43 mouse cellular contexts compared by ENCODE assay signal in genomic region chr5:107415098-107415497, GRCm38 (mm10). TPM values are rescaled to one million over a fixed set of nuclear protein-coding genes. Genes with fewer than 3 reads are reported as not detected.
DNase-seq lines count a peak whose midpoint lies in the region; ATAC-seq and TF ChIP-seq lines count a peak whose summit lies in the region.
"Had no signal": no experiment of that assay in that cellular context is flagged by ENCODE, and none has a peak within 500 bp of the region (broad histone marks: within the 10 kb centered on the region; RNA-seq: fewer than 3 reads in every experiment).

No protein-coding gene starts in this region.

- no peaks in the 10 kb centered on the region for H3K36me3 ChIP-seq in forebrain, embryonic 15.5 days
- no peaks in the 10 kb centered on the region for H3K36me3 ChIP-seq in forebrain, embryonic 13.5 days (ENCODE audit: poor library complexity, severe bottlenecking)
- no peaks in the 10 kb centered on the region for H3K36me3 ChIP-seq in lung, postnatal 0 days (ENCODE audit: insufficient read depth, low read length)
- no peaks in the 10 kb centered on the region for H3K36me3 ChIP-seq in hindbrain, embryonic 10.5 days
- H3K36me3 ChIP-seq: embryonic facial prominence, embryonic 13.5 days; forebrain, embryonic 12.5 days; heart, embryonic 12.5 days; hindbrain, embryonic 15.5 days; limb, embryonic 13.5 days; lung, embryonic 15.5 days; midbrain, embryonic 12.5 days; neural tube, embryonic 12.5 days; stomach, embryonic 15.5 days had no signal

- ATAC-seq in forebrain, embryonic 15.5 days (replicated peaks) = no peak
- ATAC-seq in forebrain, embryonic 13.5 days = no peak
- no peak for ATAC-seq in lung, postnatal 0 days
- ATAC-seq: activated CD4-positive, CD25-positive, alpha-beta regulatory T cell, adult 4 months had no signal

- no peak for TF ChIP-seq EP300 in lung, postnatal 0 days (IDR thresholded peaks at IDR 0.05)

- no peak for TF ChIP-seq CTCF in lung, postnatal 0 days (IDR thresholded peaks at IDR 0.05)

- H3K27ac ChIP-seq in forebrain, embryonic 15.5 days (replicated peaks) = peak overlapping the region; percentile 41
- H3K27ac ChIP-seq in forebrain, embryonic 13.5 days = no peak overlapping the region
- H3K27ac ChIP-seq in lung, postnatal 0 days (ENCODE audit: low read length) = no peak overlapping the region
- H3K27ac ChIP-seq in hindbrain, embryonic 10.5 days = no peak overlapping the region
- H3K27ac ChIP-seq: embryonic facial prominence, embryonic 13.5 days; forebrain, embryonic 12.5 days; heart, adult 2 months; hindbrain, embryonic 15.5 days; limb, embryonic 13.5 days; lung, embryonic 15.5 days; midbrain, embryonic 12.5 days; neural tube, embryonic 12.5 days; stomach, embryonic 15.5 days had no signal

- H3K9ac ChIP-seq in forebrain, embryonic 15.5 days (replicated peaks) = no peak overlapping the region
- no peak overlapping the region for H3K9ac ChIP-seq in forebrain, embryonic 13.5 days
- no peak overlapping the region for H3K9ac ChIP-seq in lung, postnatal 0 days (replicated peaks; ENCODE audit: low read depth)
- H3K9ac ChIP-seq: embryonic facial prominence, embryonic 13.5 days; forebrain, embryonic 12.5 days; heart, embryonic 12.5 days; hindbrain, embryonic 15.5 days; limb, embryonic 13.5 days; lung, embryonic 15.5 days; midbrain, embryonic 12.5 days; neural tube, embryonic 12.5 days; stomach, embryonic 15.5 days had no signal

- intact Hi-C loops in heart, postnatal 25 days (cut with DNase I) = no loop called here

- H3K4me2 ChIP-seq in forebrain, embryonic 15.5 days (replicated peaks) = no peak overlapping the region
- no peak overlapping the region for H3K4me2 ChIP-seq in forebrain, embryonic 13.5 days
- no peak overlapping the region for H3K4me2 ChIP-seq in lung, postnatal 0 days (replicated peaks; ENCODE audit: low read depth, low read length)
- H3K4me2 ChIP-seq: embryonic facial prominence, embryonic 13.5 days; forebrain, embryonic 12.5 days; heart, embryonic 12.5 days; hindbrain, embryonic 15.5 days; limb, embryonic 13.5 days; liver, embryonic 11.5 days; lung, embryonic 15.5 days; midbrain, embryonic 12.5 days; neural tube, embryonic 12.5 days; stomach, embryonic 15.5 days had no signal

- H3K4me1 ChIP-seq in forebrain, embryonic 15.5 days = no peaks in the 10 kb centered on the region
- H3K4me1 ChIP-seq in forebrain, embryonic 13.5 days = no peaks in the 10 kb centered on the region
- H3K4me1 ChIP-seq in lung, postnatal 0 days (ENCODE audit: insufficient read depth, low read depth, low read length) = no peaks in the 10 kb centered on the region
- no peaks in the 10 kb centered on the region for H3K4me1 ChIP-seq in hindbrain, embryonic 10.5 days (replicated peaks)
- H3K4me1 ChIP-seq: forebrain, embryonic 12.5 days; heart, embryonic 12.5 days; hindbrain, embryonic 15.5 days; lung, embryonic 15.5 days; megakaryocyte, embryonic 14.5 days; midbrain, embryonic 12.5 days; neural tube, embryonic 12.5 days; stomach, embryonic 15.5 days had no signal

- DNase-seq in heart, adult 11 months = peak; percentile 24
- DNase-seq in heart, postnatal 25 days (ENCODE audit: low spot score) = no peak
- peak; percentile 39 for DNase-seq in lung, postnatal 0 days (ENCODE audit: low spot score)
- no peak for DNase-seq in lung, postnatal 4 days
- DNase-seq in layer of hippocampus, adult 9-10 months (ENCODE audit: low spot score) = peak; percentile 61
- DNase-seq in hindbrain, embryonic 10.5 days (ENCODE audit: low spot score) = no peak
- DNase-seq: adrenal gland, adult 8-10 months; cerebellum, adult 11 months; cerebellum, adult 9-10 months; cerebellum, postnatal 36 days; gastrocnemius, postnatal 25 days; heart, adult 2 months; kidney, adult 2 months; kidney, postnatal 36 days; lung, postnatal 36 days; right cerebral cortex, postnatal 14 days; thymus, postnatal 25 days had no signal

- WGBS in forebrain, embryonic 15.5 days = 83% methylated on average over 2 of the region's 2 CpGs
- 85% methylated on average over 2 of the region's 2 CpGs for WGBS in forebrain, embryonic 13.5 days
- WGBS in lung, postnatal 0 days = 71% methylated on average over 2 of the region's 2 CpGs
- WGBS in hindbrain, embryonic 10.5 days = 84% methylated on average over 2 of the region's 2 CpGs

- no peaks in the 10 kb centered on the region for H3K27me3 ChIP-seq in forebrain, embryonic 15.5 days
- H3K27me3 ChIP-seq in forebrain, embryonic 13.5 days = no peaks in the 10 kb centered on the region
- no peaks in the 10 kb centered on the region for H3K27me3 ChIP-seq in lung, postnatal 0 days (replicated peaks; ENCODE audit: insufficient read depth, low read length)
- H3K27me3 ChIP-seq in hindbrain, embryonic 10.5 days (ENCODE audit: insufficient read depth, poor library complexity, severe bottlenecking) = no peaks in the 10 kb centered on the region
- H3K27me3 ChIP-seq: CH12.LX; embryonic facial prominence, embryonic 13.5 days; forebrain, embryonic 12.5 days; heart, embryonic 12.5 days; hindbrain, embryonic 15.5 days; limb, embryonic 13.5 days; lung, embryonic 15.5 days; midbrain, embryonic 12.5 days; neural tube, embryonic 12.5 days; stomach, embryonic 15.5 days had no signal

- no peaks in the 10 kb centered on the region for H3K9me3 ChIP-seq in forebrain, embryonic 15.5 days
- H3K9me3 ChIP-seq in forebrain, embryonic 13.5 days (replicated peaks) = no peaks in the 10 kb centered on the region
- no peaks in the 10 kb centered on the region for H3K9me3 ChIP-seq in lung, postnatal 0 days (ENCODE audit: low read length)
- H3K9me3 ChIP-seq in hindbrain, embryonic 10.5 days = no peaks in the 10 kb centered on the region
- H3K9me3 ChIP-seq: embryonic facial prominence, embryonic 13.5 days; forebrain, embryonic 12.5 days; heart, embryonic 12.5 days; hindbrain, embryonic 15.5 days; limb, embryonic 13.5 days; lung, embryonic 15.5 days; megakaryocyte, embryonic 14.5 days; midbrain, embryonic 12.5 days; neural tube, embryonic 12.5 days; stomach, embryonic 15.5 days had no signal

- no peak overlapping the region for H3K4me3 ChIP-seq in forebrain, embryonic 15.5 days
- no peak overlapping the region for H3K4me3 ChIP-seq in forebrain, embryonic 13.5 days
- H3K4me3 ChIP-seq in lung, postnatal 0 days (ENCODE audit: low read depth, low read length) = no peak overlapping the region
- H3K4me3 ChIP-seq in hindbrain, embryonic 10.5 days = no peak overlapping the region
- H3K4me3 ChIP-seq: embryonic facial prominence, embryonic 13.5 days; forebrain, embryonic 12.5 days; heart, adult 2 months; heart, embryonic 12.5 days; hindbrain, embryonic 15.5 days; limb, embryonic 13.5 days; lung, embryonic 15.5 days; megakaryocyte, embryonic 14.5 days; midbrain, embryonic 12.5 days; myocyte; neural tube, embryonic 12.5 days; stomach, embryonic 15.5 days had no signal

RNA-seq across cellular contexts. Expression of gene Ephx4, which starts 12.6 kb away (rescaled TPM):
- polyA plus RNA-seq in forebrain, embryonic 15.5 days (2015; fragmentation: Nextera tagmentation; extraction: Ambion mirVana) = 6.0 and 7.4 TPM in 2 replicates
- 1.3 and 2.3 TPM in 2 replicates for polyA plus RNA-seq in forebrain, embryonic 13.5 days (2015; fragmentation: Nextera tagmentation; extraction: Ambion mirVana)
- under 1 TPM in 1 of 2 experiments, not detected in 1; 0.26 TPM for total RNA-seq in heart, postnatal 25 days (2021)
- 1.2 and 1.6 TPM in 2 replicates for polyA plus RNA-seq in lung, postnatal 0 days (2015; fragmentation: Nextera tagmentation; extraction: Ambion mirVana)
- 0.83 and 1.2 TPM in 2 replicates for polyA plus RNA-seq in hindbrain, embryonic 10.5 days (2016; fragmentation: Nextera tagmentation; extraction: Ambion mirVana)
- total RNA-seq: hematopoietic stem cell, adult 5-6 weeks had no signal
- polyA plus RNA-seq: C2C12; liver, embryonic 16.5 days; myocyte had no signal

RNA-seq across cellular contexts. Expression of gene Lpcat2b, which starts 16.3 kb away (rescaled TPM):
- polyA plus RNA-seq in forebrain, embryonic 15.5 days (2015; fragmentation: Nextera tagmentation; extraction: Ambion mirVana) = not detected in 2 replicates
- not detected in 2 replicates for polyA plus RNA-seq in forebrain, embryonic 13.5 days (2015; fragmentation: Nextera tagmentation; extraction: Ambion mirVana)
- not detected for total RNA-seq in heart, postnatal 25 days (2021)
- not detected in 2 replicates for polyA plus RNA-seq in lung, postnatal 0 days (2015; fragmentation: Nextera tagmentation; extraction: Ambion mirVana)
- not detected in 2 replicates for polyA plus RNA-seq in hindbrain, embryonic 10.5 days (2016; fragmentation: Nextera tagmentation; extraction: Ambion mirVana)
- total RNA-seq: adrenal gland, adult 8-10 months; adrenal gland, postnatal 4 days; CH12.LX; ES-E14; gastrocnemius, adult 18-20 months; gastrocnemius, postnatal 25 days; heart, adult 2 months; hematopoietic stem cell, adult 5-6 weeks; midbrain, postnatal 0 days had no signal
- polyA plus RNA-seq: activated CD4-positive, CD25-positive, alpha-beta regulatory T cell, adult 4 months; C2C12; embryonic facial prominence, embryonic 13.5 days; forebrain, embryonic 12.5 days; heart, embryonic 12.5 days; heart, postnatal 0 days; hindbrain, embryonic 15.5 days; intestine, embryonic 14.5 days; kidney, adult 2 months; kidney, embryonic 16.5 days; limb, embryonic 13.5 days; liver, embryonic 11.5 days; liver, embryonic 16.5 days; lung, embryonic 15.5 days; midbrain, embryonic 12.5 days; midbrain, postnatal 0 days; myocyte; neural tube, embryonic 12.5 days; stomach, embryonic 15.5 days had no signal

RNA-seq across cellular contexts. Expression of gene Btbd8, which starts 22.7 kb away (rescaled TPM):
- polyA plus RNA-seq in forebrain, embryonic 15.5 days (2015; fragmentation: Nextera tagmentation; extraction: Ambion mirVana) = 24.4 and 25.1 TPM in 2 replicates
- polyA plus RNA-seq in forebrain, embryonic 13.5 days (2015; fragmentation: Nextera tagmentation; extraction: Ambion mirVana) = 14.5 and 14.6 TPM in 2 replicates
- total RNA-seq in heart, postnatal 25 days (2021) = 1 to 10 TPM; 4.4 to 5.4 TPM
- polyA plus RNA-seq in lung, postnatal 0 days (2015; fragmentation: Nextera tagmentation; extraction: Ambion mirVana) = 2.1 and 2.4 TPM in 2 replicates
- 5.2 and 5.6 TPM in 2 replicates for polyA plus RNA-seq in hindbrain, embryonic 10.5 days (2016; fragmentation: Nextera tagmentation; extraction: Ambion mirVana)

Comparison
In these comparisons a context has a peak if more than half of its experiments do, and no peak if none do; other contexts are left out.
1. DNase-seq: peak in heart, adult 11 months (single experiment), lung, postnatal 0 days (single experiment) and layer of hippocampus, adult 9-10 months (single experiment); none in heart, postnatal 25 days (single experiment), lung, postnatal 4 days (0 of 2) and hindbrain, embryonic 10.5 days (single experiment).